Mouse (Mus musculus) cerebellum, adult 2 months (tissue): ENCODE measurements at regions not wholly inside any gene's neighbourhood (a gene's known extent, or its start where the extent isn't known, plus 50 kb on each side); places are given as distances from the start of the nearest gene placed in this dataset.

ENCODE experiments used
- CTCF ChIP-seq: fragments of 200-500 bp; IDR thresholded peaks from 2 replicates; pipeline ENCODE4 v1.5.1; 2011; ENCODE audit warnings: low read depth, mild to moderate bottlenecking, control low read depth, low read length, moderate library complexity, borderline replicate concordance; ENCODE audit not compliant: insufficient read depth
- POLR2A ChIP-seq: fragments of 200-500 bp; IDR thresholded peaks from 2 replicates; pipeline ENCODE4 v1.6.1; 2011; ENCODE audit warnings: low read length, control low read depth, borderline replicate concordance; ENCODE audit not compliant: insufficient read depth

- TF ChIP-seq CTCF (no peak), POLR2A (no peak)
Measured at GRCm38 (mm10) chr19:37831406-37831805, 133.8 kb downstream of the Cyp26a1 start.
